Mouse (Mus musculus) induced T-regulatory cell, adult 2 months (primary cell): Measurements from ENCODE around the gene Cxcl15.
"Not testable (repeated sequence)": the region's sequence is repeated elsewhere in the genome, so short reads cannot be mapped to it uniquely, and the experiment has no call there.

Source experiments
- DNase-seq: peaks from one replicate; pipeline ENCODE4 v3.0.0-alpha.2; 2012; ENCODE audit warnings: low read depth

The Cxcl15 gene

DNA sequence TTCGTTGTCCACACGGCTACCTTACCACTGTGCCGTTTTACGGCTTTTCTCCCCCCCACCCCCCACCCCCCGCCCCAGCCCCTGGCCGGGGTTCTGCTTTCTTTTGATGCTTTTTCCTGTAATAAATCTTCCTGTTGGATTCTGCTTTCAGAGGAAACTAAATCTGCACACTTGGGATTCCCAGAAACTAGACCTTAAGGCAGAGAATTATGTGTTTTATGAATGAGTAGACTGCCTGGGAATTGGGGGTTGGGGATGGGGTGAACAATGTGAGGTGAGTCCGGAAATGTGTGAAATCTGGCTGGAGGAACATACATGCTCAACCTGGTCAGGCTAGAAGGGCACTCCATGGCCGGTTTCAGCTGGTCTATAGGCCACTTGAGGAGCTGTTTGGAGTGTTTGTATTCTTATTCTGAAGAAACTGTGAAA is 4.2 kb upstream of the Cxcl15 start:
- no peak for DNase-seq

- not testable (repeated sequence) for DNase-seq
These were observed 1.1 kb downstream of the Cxcl15 start for GRCm38 (mm10) chr5:90795392-90795791.

DNA sequence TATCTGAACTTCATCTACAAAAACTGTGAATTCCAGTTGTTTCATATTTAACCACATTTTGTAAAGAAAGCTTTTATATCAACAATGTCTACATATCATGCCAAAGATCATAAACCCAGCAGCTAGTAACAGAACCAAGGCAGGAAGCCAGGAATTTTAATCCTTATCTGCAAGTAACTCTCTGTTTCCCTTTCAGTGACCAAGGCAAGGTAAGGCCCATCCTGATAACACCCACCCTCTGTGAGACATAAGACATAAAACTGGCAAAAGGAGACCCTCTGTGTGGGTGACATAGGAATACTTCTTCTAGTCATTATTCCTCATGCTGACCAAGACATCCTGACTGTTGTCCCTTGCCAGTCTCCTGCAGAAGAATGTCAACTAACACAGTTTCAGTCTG is 10.2 kb downstream of the Cxcl15 start:
- DNase-seq: no peak

DNA sequence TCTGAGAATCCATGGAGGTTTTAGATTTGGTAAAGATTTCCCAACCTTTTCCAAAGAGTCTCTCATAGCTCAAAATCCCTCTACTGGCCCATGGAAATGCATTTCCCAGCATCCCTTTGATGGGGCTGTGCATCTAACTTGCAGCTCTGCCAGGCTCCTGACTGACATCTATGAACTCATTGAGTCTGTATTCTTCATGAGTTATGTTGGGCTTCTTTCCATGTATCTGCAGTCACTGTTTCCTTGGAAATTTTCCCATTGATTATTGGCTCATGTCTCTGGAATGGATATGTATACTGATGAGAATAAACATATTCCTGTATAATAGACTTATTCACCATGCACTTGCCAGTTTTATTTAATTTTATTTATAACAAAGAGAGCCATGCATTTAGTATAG is 11.7 kb downstream of the Cxcl15 start:
- DNase-seq: no peak

- DNase-seq: no peak
These were observed 13.0 kb downstream of the Cxcl15 start for GRCm38 (mm10) chr5:90807176-90807950.

- DNase-seq: no peak
These were observed 25.4 kb downstream of the Cxcl15 start for GRCm38 (mm10) chr5:90819756-90820155.

DNA sequence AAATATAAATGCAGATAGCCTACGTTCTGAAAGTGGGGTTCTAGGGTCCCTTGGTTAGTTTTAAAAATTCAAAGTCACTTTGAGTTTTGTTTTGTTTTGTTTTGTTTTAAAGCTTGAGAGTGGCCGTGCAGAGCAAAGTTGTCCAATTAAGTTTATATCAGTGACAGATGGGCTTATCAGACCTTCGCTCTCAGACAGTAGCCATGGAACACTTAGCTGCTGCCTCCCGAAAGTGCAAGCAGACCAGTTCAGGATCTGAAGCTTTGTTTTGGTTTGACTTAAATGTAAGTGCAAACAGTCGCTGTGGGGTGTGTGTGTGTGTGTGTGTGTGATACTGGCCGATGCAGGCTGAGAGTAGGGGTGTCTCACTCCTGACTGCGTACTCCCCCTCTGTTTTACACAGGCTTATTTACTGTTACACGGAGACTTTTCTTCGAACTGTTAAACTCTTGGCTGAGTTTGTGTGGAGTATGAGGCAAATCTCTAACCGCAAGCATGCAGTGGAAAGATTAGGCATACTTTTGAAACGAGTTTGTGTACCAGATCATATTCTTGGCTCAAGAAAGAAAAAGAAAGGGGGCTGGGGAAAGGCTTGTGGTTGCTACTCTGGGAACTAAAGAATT is 37.9 kb downstream of the Cxcl15 start:
- no peak for DNase-seq

GRCm38 (mm10) chr5:90832768-90833388 is 38.5 kb downstream of the Cxcl15 start:
- DNase-seq: no peak

DNA sequence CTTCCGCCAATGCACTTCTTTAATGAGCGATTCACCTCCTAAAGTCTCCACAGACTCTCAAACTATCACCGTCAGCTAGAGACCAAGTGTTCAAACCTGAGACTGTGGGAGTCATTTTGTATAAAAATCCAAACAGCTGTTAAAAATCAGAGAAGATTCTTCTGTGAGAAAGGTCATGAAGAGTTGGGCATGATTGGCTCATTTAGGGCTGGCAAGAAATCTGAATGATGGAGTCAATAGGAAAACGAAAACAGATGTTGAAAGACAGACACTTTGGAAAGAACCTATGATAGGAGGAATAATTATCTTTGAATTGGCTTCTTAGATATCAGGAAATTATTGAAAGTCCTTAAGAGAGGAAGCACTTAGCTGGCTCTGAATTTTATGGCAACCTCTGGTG is 40.1 kb downstream of the Cxcl15 start:
- no peak for DNase-seq

DNA sequence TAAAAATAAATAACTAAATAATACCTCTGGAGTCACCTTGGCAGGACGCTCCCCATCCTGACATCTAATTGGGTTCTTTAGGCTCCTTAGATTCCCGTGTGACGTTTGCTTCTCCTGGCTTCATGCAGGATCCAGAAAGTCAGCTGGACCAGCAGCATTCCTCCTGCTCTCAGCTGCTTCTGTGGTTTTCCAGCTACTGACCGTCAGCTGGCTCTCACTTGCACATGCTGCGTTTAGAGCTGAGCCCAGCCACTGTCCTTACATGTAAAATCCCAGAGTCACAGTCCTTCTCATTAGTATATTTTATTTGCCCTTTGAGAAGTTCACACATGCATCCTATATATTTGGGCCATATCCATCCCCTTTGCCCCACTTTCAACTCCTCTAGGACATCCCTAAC is 44.2 kb downstream of the Cxcl15 start:
- DNase-seq: no peak

DNA sequence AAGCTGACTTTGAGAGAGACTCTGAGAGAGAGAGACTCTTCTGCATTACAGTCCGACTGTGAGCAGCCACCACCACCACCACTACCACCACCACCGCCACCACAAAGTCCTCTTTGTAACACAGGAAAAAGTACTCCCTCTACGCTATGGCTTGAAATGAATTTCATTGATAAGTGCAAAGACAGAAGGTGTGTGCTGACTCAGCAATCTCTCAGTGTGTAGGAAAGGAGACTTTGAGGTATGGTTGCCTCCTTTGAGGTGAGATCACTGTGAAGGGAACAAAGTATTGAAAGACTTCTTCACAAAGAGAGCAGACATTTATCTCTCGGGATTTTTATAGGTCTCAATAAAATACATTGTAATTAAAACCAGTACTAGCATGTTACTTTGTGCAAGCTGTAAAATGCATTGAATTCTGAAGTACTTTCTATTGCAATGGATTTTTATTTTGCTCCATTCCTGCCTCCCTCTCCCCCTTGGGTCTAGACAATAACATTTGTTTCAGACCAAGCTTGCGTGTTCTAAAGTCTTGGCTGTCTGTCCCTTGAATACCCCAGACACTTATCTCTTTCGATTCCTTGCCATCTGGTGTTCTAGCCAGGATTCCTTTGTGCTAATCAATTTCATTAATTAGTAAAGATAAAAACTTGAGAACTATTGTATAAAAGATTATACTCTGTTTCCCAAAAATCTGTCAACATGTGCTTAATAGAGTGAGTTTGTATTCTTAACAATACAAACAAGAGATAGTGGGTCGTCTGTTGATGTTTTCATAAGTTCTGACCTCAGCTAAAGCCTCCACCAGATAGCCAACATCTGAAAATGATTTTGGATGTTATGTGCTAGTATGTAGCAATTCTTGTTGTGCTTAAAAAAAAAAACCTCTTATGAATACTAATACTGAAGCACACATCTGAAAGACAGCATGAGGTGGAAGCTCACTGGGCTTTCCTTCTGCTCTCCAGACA is 46.9 kb downstream of the Cxcl15 start:
- no peak for DNase-seq

- no peak for DNase-seq
These were observed 49.6 kb downstream of the Cxcl15 start for GRCm38 (mm10) chr5:90843891-90844290.

DNA sequence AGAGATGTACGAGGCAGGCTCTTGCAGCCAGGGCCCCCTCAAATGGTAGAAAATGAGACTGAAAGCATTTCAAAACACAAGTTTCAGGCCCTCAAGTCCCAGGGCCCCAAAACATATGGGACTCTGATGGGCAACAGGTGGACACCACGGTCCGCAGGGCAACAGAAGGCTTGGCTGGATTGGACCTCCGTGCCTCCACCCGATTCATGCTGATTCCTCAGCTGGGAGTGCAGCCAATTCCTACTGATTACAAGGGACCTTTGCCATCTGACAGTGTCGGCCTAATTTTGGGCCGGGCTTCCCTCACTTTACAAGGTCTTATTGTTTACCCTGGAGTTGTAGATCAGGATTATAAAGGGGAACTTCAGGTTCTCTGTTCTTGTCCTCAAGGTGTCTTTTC is 55.8 kb downstream of the Cxcl15 start:
- not testable (repeated sequence) for DNase-seq

DNA sequence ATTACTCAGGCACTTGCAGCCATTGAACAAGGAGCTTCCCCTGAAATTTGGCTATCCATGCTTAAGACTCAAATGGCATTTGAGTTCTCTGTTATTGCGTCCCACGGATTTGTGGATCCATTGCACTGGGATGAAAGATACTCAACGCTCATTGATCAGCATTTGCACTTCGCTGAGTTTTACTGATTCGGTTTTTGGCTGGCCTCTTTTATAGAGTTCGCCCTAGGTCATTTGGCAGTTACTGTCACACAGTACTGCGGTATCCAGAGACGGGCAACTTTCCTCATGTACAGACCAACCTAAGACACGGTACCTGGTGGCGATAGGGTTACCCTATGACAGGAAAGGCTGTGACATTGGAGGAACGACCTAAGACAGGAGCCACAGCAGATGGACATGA is 57.1 kb downstream of the Cxcl15 start:
- DNase-seq: not testable (repeated sequence)
